Mouse (Mus musculus): Measurements from ENCODE around the gene H2-Q1. TPM values are rescaled to one million over a fixed set of nuclear protein-coding genes. Genes with fewer than 3 reads are reported as not detected.
A peak's percentile ranks its signal among the peaks of the same experiment; 100 is the strongest.
"Not testable (repeated sequence)": the region's sequence is repeated elsewhere in the genome, so short reads cannot be mapped to it uniquely, and the experiment has no call there.

H2-Q1 gene
- 0.63 and 0.80 TPM in 2 replicates for polyA plus RNA-seq (2012; ENCODE audit: insufficient read depth, insufficient read length, missing spikeins)

GRCm38 (mm10) chr17:35320327-35321081, at the start of gene H2-Q1:
TSS of gene H2-Q1 (plus strand) at chr17:35320405.
- Histone ChIP-seq H3K4me1 (ENCODE audit: control insufficient read depth, insufficient read depth, low read length) (no peaks in the 10 kb centered on the region), H3K4me3 (ENCODE audit: insufficient read depth, low read length) (no peak within 1 kb of the TSS), H3K27ac (ENCODE audit: insufficient read depth, low read depth, low read length) (no peak within 1 kb of the TSS)
- TF ChIP-seq POLR2A (IDR thresholded peaks at IDR 0.05; ENCODE audit: borderline replicate concordance, low read depth, low read length), result no peak
- TF ChIP-seq CTCF (IDR thresholded peaks at IDR 0.05; ENCODE audit: low read depth, low read length), result no peak

- H3K27ac ChIP-seq (ENCODE audit: insufficient read depth, low read depth, low read length), result no peak overlapping the region
- TF ChIP-seq CTCF (IDR thresholded peaks at IDR 0.05; ENCODE audit: low read depth, low read length) (no peak), POLR2A (IDR thresholded peaks at IDR 0.05; ENCODE audit: borderline replicate concordance, low read depth, low read length) (no peak)
- peaks cover 11% of the 10 kb centered on the region for H3K4me1 ChIP-seq (ENCODE audit: control insufficient read depth, insufficient read depth, low read length)
- no peak overlapping the region for H3K4me3 ChIP-seq (ENCODE audit: insufficient read depth, low read length)
These were observed 48.0 kb upstream of the H2-Q1 start for GRCm38 (mm10) chr17:35272249-35272648.

GRCm38 (mm10) chr17:35274770-35275169, 45.4 kb upstream of the H2-Q1 start:
- Histone ChIP-seq H3K4me1 (ENCODE audit: control insufficient read depth, insufficient read depth, low read length) (peaks cover 9% of the 10 kb centered on the region), H3K27ac (ENCODE audit: insufficient read depth, low read depth, low read length) (no peak overlapping the region), H3K4me3 (ENCODE audit: insufficient read depth, low read length) (no peak overlapping the region)
- TF ChIP-seq POLR2A (IDR thresholded peaks at IDR 0.05; ENCODE audit: borderline replicate concordance, low read depth, low read length) (no peak), CTCF (IDR thresholded peaks at IDR 0.05; ENCODE audit: low read depth, low read length) (peak; percentile 67)

- Histone ChIP-seq H3K27ac (ENCODE audit: insufficient read depth, low read depth, low read length) (no peak overlapping the region), H3K4me1 (ENCODE audit: control insufficient read depth, insufficient read depth, low read length) (peaks cover 8% of the 10 kb centered on the region)
- TF ChIP-seq POLR2A (IDR thresholded peaks at IDR 0.05; ENCODE audit: borderline replicate concordance, low read depth, low read length) (no peak), CTCF (IDR thresholded peaks at IDR 0.05; ENCODE audit: low read depth, low read length) (no peak)
These were observed 43.8 kb upstream of the H2-Q1 start for GRCm38 (mm10) chr17:35276304-35276864.

GRCm38 (mm10) chr17:35278049-35278448, 42.2 kb upstream of the H2-Q1 start:
- TF ChIP-seq POLR2A (IDR thresholded peaks at IDR 0.05; ENCODE audit: borderline replicate concordance, low read depth, low read length), result no peak
- no peak for TF ChIP-seq CTCF (IDR thresholded peaks at IDR 0.05; ENCODE audit: low read depth, low read length)
- no peak overlapping the region for H3K27ac ChIP-seq (ENCODE audit: insufficient read depth, low read depth, low read length)
- no peak overlapping the region for H3K4me3 ChIP-seq (ENCODE audit: insufficient read depth, low read length)
- H3K4me1 ChIP-seq (ENCODE audit: control insufficient read depth, insufficient read depth, low read length), result peaks cover 8% of the 10 kb centered on the region

More at GRCm38 (mm10) chr17:35276304-35276864, 43.8 kb upstream of the H2-Q1 start:
- no peak overlapping the region for H3K4me3 ChIP-seq (ENCODE audit: insufficient read depth, low read length)

GRCm38 (mm10) chr17:35278957-35279688, 41.1 kb upstream of the H2-Q1 start:
- no peak for TF ChIP-seq CTCF (IDR thresholded peaks at IDR 0.05; ENCODE audit: low read depth, low read length)
- TF ChIP-seq POLR2A (IDR thresholded peaks at IDR 0.05; ENCODE audit: borderline replicate concordance, low read depth, low read length), result no peak
- peaks cover 8% of the 10 kb centered on the region for H3K4me1 ChIP-seq (ENCODE audit: control insufficient read depth, insufficient read depth, low read length)

GRCm38 (mm10) chr17:35280276-35280675, 39.9 kb upstream of the H2-Q1 start:
- Histone ChIP-seq H3K27ac (ENCODE audit: insufficient read depth, low read depth, low read length) (no peak overlapping the region), H3K4me3 (ENCODE audit: insufficient read depth, low read length) (no peak overlapping the region), H3K4me1 (ENCODE audit: control insufficient read depth, insufficient read depth, low read length) (peaks cover under 1% of the 10 kb centered on the region)
- TF ChIP-seq CTCF (IDR thresholded peaks at IDR 0.05; ENCODE audit: low read depth, low read length) (no peak), POLR2A (IDR thresholded peaks at IDR 0.05; ENCODE audit: borderline replicate concordance, low read depth, low read length) (no peak)

More at GRCm38 (mm10) chr17:35278957-35279688, 41.1 kb upstream of the H2-Q1 start:
- no peak overlapping the region for H3K27ac ChIP-seq (ENCODE audit: insufficient read depth, low read depth, low read length)
- no peak overlapping the region for H3K4me3 ChIP-seq (ENCODE audit: insufficient read depth, low read length)

GRCm38 (mm10) chr17:35285431-35285830, 34.8 kb upstream of the H2-Q1 start:
- Histone ChIP-seq H3K4me3 (ENCODE audit: insufficient read depth, low read length) (no peak overlapping the region), H3K4me1 (ENCODE audit: control insufficient read depth, insufficient read depth, low read length) (no peaks in the 10 kb centered on the region), H3K27ac (ENCODE audit: insufficient read depth, low read depth, low read length) (no peak overlapping the region)
- TF ChIP-seq POLR2A (IDR thresholded peaks at IDR 0.05; ENCODE audit: borderline replicate concordance, low read depth, low read length) (no peak), CTCF (IDR thresholded peaks at IDR 0.05; ENCODE audit: low read depth, low read length) (no peak)

GRCm38 (mm10) chr17:35295796-35296195, 24.4 kb upstream of the H2-Q1 start:
- H3K4me3 ChIP-seq (ENCODE audit: insufficient read depth, low read length); H3K27ac ChIP-seq (ENCODE audit: insufficient read depth, low read depth, low read length); H3K4me1 ChIP-seq (ENCODE audit: control insufficient read depth, insufficient read depth, low read length): not testable (repeated sequence)
- peak; percentile 77 for TF ChIP-seq CTCF (IDR thresholded peaks at IDR 0.05; ENCODE audit: low read depth, low read length)

GRCm38 (mm10) chr17:35300261-35300945, 19.8 kb upstream of the H2-Q1 start:
- not testable (repeated sequence) for H3K27ac ChIP-seq (ENCODE audit: insufficient read depth, low read depth, low read length); H3K4me1 ChIP-seq (ENCODE audit: control insufficient read depth, insufficient read depth, low read length); H3K4me3 ChIP-seq (ENCODE audit: insufficient read depth, low read length)

Measured in bone marrow macrophage, adult 2 months (primary cell).